Mouse (Mus musculus) forebrain, embryonic 16.5 days (tissue): ENCODE measurements around the gene Cbln1. TPM values are rescaled to one million over a fixed set of nuclear protein-coding genes. Genes with fewer than 3 reads are reported as not detected.

Experiments used
- ATAC-seq: fragments of 200-750 bp; cut with Nextera tagmentation; 2 replicates; pipeline ENCODE4 v1.8.0; 2017; ENCODE audit warnings: mild to moderate bottlenecking, moderate library complexity
- H3K27ac ChIP-seq: fragments of 300-500 bp; sonication (generic); 2 replicates; pipeline ENCODE4 v1.5.1; 2014; ENCODE audit warnings: low read length, control low read depth
- H3K27me3 ChIP-seq: fragments of 300-500 bp; sonication (generic); replicated peaks from 2 replicates; pipeline ENCODE4 v1.6.1; 2014; ENCODE audit warnings: low read length; ENCODE audit not compliant: control insufficient read depth, insufficient read depth
- H3K36me3 ChIP-seq: fragments of 300-500 bp; sonication (generic); 2 replicates; pipeline ENCODE4 v1.6.1; 2014; ENCODE audit not compliant: control insufficient read depth, insufficient read depth
- H3K4me1 ChIP-seq: fragments of 300-500 bp; sonication (generic); replicated peaks from 2 replicates; pipeline ENCODE4 v1.6.1; 2014; ENCODE audit warnings: low read length; ENCODE audit not compliant: control insufficient read depth, insufficient read depth
- H3K4me2 ChIP-seq: fragments of 300-500 bp; sonication (generic); 2 replicates; pipeline ENCODE4 v1.6.1; 2014; ENCODE audit warnings: mild to moderate bottlenecking, low read length, control low read depth
- H3K4me3 ChIP-seq: fragments of 300-500 bp; sonication (generic); replicated peaks from 2 replicates; pipeline ENCODE4 v1.5.1; 2014; ENCODE audit warnings: mild to moderate bottlenecking, low read length, control low read depth
- H3K9ac ChIP-seq: fragments of 300-500 bp; sonication (generic); replicated peaks from 2 replicates; pipeline ENCODE4 v1.6.1; 2014; ENCODE audit warnings: low read depth, low read length, control low read depth
- H3K9me3 ChIP-seq: fragments of 300-500 bp; sonication (generic); 2 replicates; pipeline ENCODE4 v1.6.1; 2016; ENCODE audit warnings: low read length; ENCODE audit not compliant: control insufficient read depth
- WGBS: fragments of 180-500 bp; shearing (Covaris S2); extraction: QIAGEN DNeasy Blood & Tissue Kit; methylation state at CpG from one replicate; pipeline ENCODE4 v1.1.7; 2014; 5-methylcytosine and 5-hydroxymethylcytosine counted together
- polyA plus RNA-seq: library from polyadenylated mRNA; unstranded; fragments of >200 nt; fragmentation: Nextera tagmentation; extraction: Ambion mirVana; gene quantifications from 2 replicates; pipeline ENCODE4 v1.2.1, GENCODE M21; 2015

Cbln1 gene
- polyA plus RNA-seq, 1 experiment from 2014 or later, result 5.9 TPM

DNA sequence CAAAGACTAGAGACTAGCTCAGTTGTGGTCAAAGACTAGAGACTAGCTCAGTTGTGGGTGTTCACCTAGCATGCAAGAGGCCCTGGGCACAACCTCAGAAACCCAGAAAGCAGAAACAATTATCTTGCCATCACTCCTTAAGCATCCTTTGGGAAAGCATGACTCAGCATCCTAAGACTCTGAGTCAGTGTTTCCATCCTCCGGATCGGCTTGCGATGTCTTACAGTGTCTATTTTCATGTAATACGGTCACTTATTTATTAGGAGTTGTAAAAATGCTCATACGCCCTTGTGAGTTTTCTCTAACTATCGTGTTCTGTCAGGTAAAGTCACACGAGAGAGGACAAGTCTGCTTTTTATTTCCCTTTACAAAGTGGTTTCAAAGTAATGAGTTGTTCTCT, 24.1 kb upstream of the Cbln1 start:
- no peaks in the 10 kb centered on the region for H3K27me3 ChIP-seq
- H3K9ac ChIP-seq, result no peak overlapping the region
- no peaks in the 10 kb centered on the region for H3K4me1 ChIP-seq
- WGBS, result 94% methylated on average over 7 of the region's 7 CpGs
- H3K4me2 ChIP-seq, result no peak overlapping the region
- no peak overlapping the region for H3K27ac ChIP-seq
- ATAC-seq, result no peak
- no peaks in the 10 kb centered on the region for H3K9me3 ChIP-seq
- no peak overlapping the region for H3K4me3 ChIP-seq
- no peaks in the 10 kb centered on the region for H3K36me3 ChIP-seq

DNA sequence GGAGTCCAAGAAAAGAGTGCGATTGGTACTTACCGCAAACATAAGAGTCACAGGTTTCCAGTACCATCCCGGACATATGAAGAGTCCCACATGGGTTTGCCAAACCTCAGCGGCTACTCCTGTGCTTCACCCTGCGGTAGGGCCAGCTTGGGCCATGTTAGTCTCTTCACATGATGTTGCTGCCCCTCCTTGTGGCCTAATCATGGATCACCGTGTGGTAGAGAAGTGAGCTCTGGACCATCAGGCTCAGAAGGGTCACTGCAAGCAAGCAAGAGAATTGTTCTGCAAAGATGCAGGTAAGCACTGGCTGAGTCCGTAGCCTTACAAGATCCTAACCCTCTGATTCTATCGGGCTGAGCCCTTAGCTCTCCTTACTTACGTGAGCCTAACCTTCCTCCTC, 22.5 kb upstream of the Cbln1 start:
- no peak overlapping the region for H3K4me3 ChIP-seq
- no peaks in the 10 kb centered on the region for H3K9me3 ChIP-seq
- WGBS, result 87% methylated on average over 9 of the region's 9 CpGs
- no peaks in the 10 kb centered on the region for H3K36me3 ChIP-seq
- H3K4me1 ChIP-seq, result no peaks in the 10 kb centered on the region
- no peak for ATAC-seq
- H3K27me3 ChIP-seq, result no peaks in the 10 kb centered on the region
- H3K9ac ChIP-seq, result no peak overlapping the region
- H3K4me2 ChIP-seq, result no peak overlapping the region
- H3K27ac ChIP-seq, result no peak overlapping the region

GRCm38 (mm10) chr8:87489841-87490415, 17.5 kb upstream of the Cbln1 start:
- no peak overlapping the region for H3K27ac ChIP-seq
- no peak overlapping the region for H3K4me2 ChIP-seq
- no peaks in the 10 kb centered on the region for H3K4me1 ChIP-seq
- ATAC-seq, result no peak
- no peaks in the 10 kb centered on the region for H3K9me3 ChIP-seq
- no peaks in the 10 kb centered on the region for H3K27me3 ChIP-seq
- no peak overlapping the region for H3K9ac ChIP-seq
- no peaks in the 10 kb centered on the region for H3K36me3 ChIP-seq
- H3K4me3 ChIP-seq, result no peak overlapping the region
- WGBS, result 50% methylated on average over 5 of the region's 5 CpGs

DNA sequence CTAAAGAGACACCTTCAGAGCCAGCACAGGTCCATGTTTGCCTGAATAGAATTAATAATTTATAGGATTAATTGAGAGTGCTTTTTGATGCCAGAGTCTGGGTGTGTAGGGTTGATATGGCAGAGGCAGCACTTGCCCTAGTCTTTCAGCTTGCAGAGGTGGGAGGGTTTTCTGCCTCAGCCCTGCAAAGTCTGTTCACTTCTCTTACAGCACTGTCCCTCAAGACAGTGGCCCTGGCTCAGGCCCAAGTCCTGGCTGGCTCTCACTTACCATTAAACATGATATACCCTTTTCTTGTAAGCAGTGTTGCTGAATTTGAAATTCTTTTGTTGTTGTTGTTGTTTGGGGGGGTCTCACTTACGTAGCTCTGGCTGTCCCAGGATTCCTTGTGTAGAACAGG, 9.0 kb upstream of the Cbln1 start:
- Histone ChIP-seq H3K9ac (no peak overlapping the region), H3K27me3 (0 out of 2 replicates have a peak, but pooled peaks cover 3% of the 10 kb centered on the region), H3K9me3 (no peaks in the 10 kb centered on the region), H3K4me2 (no peak overlapping the region), H3K4me3 (no peak overlapping the region), H3K36me3 (no peaks in the 10 kb centered on the region), H3K27ac (no peak overlapping the region), H3K4me1 (no peaks in the 10 kb centered on the region)
- 67% methylated on average over 1 of the region's 1 CpGs for WGBS
- ATAC-seq, result no peak

DNA sequence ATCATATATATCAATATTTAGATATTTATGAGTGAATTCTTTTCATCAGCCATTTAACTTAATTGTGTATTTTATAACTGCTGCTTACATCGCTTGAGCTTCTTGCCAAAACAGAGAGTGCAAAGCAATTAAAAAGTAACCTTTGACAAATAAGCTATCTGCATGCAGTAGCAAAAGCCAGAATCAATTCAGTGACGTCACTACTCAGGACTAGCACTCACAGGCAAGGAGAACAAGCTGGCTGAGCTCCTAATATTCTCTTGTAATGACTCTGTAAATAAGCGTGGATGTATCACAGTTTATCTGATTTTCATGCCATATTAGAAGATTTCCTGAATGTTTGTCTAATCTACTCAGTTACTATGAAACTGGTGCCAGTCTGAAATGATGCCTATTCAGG, 5.8 kb upstream of the Cbln1 start:
- Histone ChIP-seq H3K9me3 (no peaks in the 10 kb centered on the region), H3K4me3 (no peak overlapping the region), H3K27ac (no peak overlapping the region), H3K27me3 (peaks cover 14% of the 10 kb centered on the region), H3K36me3 (no peaks in the 10 kb centered on the region), H3K4me2 (no peak overlapping the region), H3K4me1 (peaks cover 5% of the 10 kb centered on the region), H3K9ac (no peak overlapping the region)
- ATAC-seq, result no peak
- 54% methylated on average over 3 of the region's 3 CpGs for WGBS

GRCm38 (mm10) chr8:87477102-87477645, 4.8 kb upstream of the Cbln1 start:
- no peak overlapping the region for H3K4me3 ChIP-seq
- ATAC-seq, result no peak
- H3K4me2 ChIP-seq, result no peak overlapping the region
- peaks cover 8% of the 10 kb centered on the region for H3K4me1 ChIP-seq
- H3K9ac ChIP-seq, result no peak overlapping the region
- WGBS, result 73% methylated on average over 3 of the region's 3 CpGs
- H3K9me3 ChIP-seq, result no peaks in the 10 kb centered on the region
- no peak overlapping the region for H3K27ac ChIP-seq
- no peaks in the 10 kb centered on the region for H3K36me3 ChIP-seq
- peaks cover 19% of the 10 kb centered on the region for H3K27me3 ChIP-seq

GRCm38 (mm10) chr8:87475551-87475950, 3.1 kb upstream of the Cbln1 start:
- Histone ChIP-seq H3K9me3 (no peaks in the 10 kb centered on the region), H3K4me1 (peaks cover 24% of the 10 kb centered on the region), H3K4me2 (no peak overlapping the region), H3K36me3 (no peaks in the 10 kb centered on the region), H3K4me3 (no peak overlapping the region), H3K27ac (no peak overlapping the region), H3K27me3 (peaks cover 24% of the 10 kb centered on the region), H3K9ac (no peak overlapping the region)
- 52% methylated on average over 3 of the region's 3 CpGs for WGBS
- ATAC-seq, result no peak

GRCm38 (mm10) chr8:87474379-87474778, 2.0 kb upstream of the Cbln1 start:
- Histone ChIP-seq H3K9ac (no peak overlapping the region), H3K36me3 (no peaks in the 10 kb centered on the region), H3K4me2 (no peak overlapping the region), H3K27ac (no peak overlapping the region), H3K4me3 (no peak overlapping the region), H3K4me1 (peaks cover 35% of the 10 kb centered on the region), H3K9me3 (no peaks in the 10 kb centered on the region), H3K27me3 (peaks cover 35% of the 10 kb centered on the region)
- 63% methylated on average over 8 of the region's 8 CpGs for WGBS
- no peak for ATAC-seq

DNA sequence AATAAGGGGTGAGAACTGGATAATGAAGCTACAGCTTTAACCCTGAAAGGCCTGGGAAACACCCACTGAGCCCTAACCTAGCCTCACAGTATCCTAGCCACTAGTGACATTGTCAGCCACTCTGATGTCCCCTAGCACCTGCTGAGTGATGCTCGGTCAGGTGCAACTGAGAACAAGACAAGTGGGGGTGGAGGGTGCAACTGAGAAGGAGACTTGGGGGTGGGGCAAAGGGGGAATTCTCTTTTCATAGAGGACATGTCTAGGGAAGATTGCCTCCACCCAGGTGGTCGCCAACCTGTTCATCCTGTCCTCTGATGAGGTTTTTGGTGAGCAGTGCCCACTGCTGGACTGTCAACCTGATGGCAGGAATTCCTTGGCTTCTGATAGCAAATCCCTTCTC, 1.5 kb upstream of the Cbln1 start:
- Histone ChIP-seq H3K27ac (no peak overlapping the region), H3K36me3 (no peaks in the 10 kb centered on the region), H3K27me3 (peaks cover 39% of the 10 kb centered on the region), H3K4me1 (peaks cover 40% of the 10 kb centered on the region), H3K9ac (no peak overlapping the region), H3K9me3 (no peaks in the 10 kb centered on the region), H3K4me3 (no peak overlapping the region), H3K4me2 (peak overlapping the region; percentile 98)
- ATAC-seq, result no peak
- 37% methylated on average over 2 of the region's 2 CpGs for WGBS

DNA sequence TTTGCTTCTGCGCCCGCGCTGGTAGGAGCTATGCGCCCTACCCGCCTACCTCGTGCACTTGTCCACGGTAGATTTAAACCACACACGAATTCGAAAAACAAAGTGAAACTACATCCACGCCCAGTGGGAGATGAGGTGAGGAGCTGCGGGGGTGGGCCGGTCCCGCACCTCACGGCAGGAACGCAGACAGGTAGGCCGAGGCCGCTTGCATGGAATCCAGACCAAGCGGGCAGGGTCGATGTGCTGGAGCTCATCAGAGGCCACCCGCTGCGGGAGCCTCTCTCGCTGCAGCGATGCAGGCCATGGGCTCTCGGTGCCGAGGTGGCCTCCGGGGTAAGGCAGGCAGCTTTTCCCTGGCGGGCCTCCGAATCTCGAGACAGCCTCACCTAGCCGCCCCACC, 905 bp upstream of the Cbln1 start:
- WGBS, result under 1% methylated on average over 29 of the region's 30 CpGs
- peak overlapping the region; percentile 98 for H3K4me2 ChIP-seq
- ATAC-seq, result no peak; the same call in 1 of the 2 replicates
- H3K36me3 ChIP-seq, result no peaks in the 10 kb centered on the region
- H3K4me1 ChIP-seq, result peaks cover 46% of the 10 kb centered on the region
- H3K9me3 ChIP-seq, result no peaks in the 10 kb centered on the region
- peak overlapping the region; percentile 59 for H3K9ac ChIP-seq
- H3K27me3 ChIP-seq, result peaks cover 44% of the 10 kb centered on the region
- peak overlapping the region; percentile 77 for H3K4me3 ChIP-seq
- no peak overlapping the region for H3K27ac ChIP-seq
